Mouse (Mus musculus) induced T-regulatory cell, adult 2 months (primary cell): ENCODE measurements around the gene Slc25a12.

Experiments used
- DNase-seq: peaks from one replicate; pipeline ENCODE4 v3.0.0-alpha.2; 2012; ENCODE audit warnings: low read depth

The Slc25a12 gene

DNA sequence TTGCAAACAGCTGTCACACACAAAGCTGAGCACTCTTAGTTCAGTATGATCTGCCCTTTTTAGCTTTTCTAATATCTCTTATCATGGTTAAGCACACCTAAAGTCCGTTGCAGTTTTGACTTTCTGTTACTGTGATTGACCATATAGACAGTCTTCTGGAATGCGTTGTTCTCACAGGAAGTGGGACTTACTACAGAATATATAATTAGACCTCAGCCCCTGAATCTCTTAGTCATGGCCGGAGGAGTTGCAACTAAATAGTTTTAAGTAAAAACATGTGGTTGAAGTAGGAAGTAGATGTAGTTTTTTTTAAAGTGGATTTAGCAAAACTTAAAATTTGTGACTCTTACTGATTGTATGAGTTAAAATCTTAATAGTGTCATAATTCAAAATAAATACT, 119.5 kb downstream of the Slc25a12 start:
- no peak for DNase-seq

DNA sequence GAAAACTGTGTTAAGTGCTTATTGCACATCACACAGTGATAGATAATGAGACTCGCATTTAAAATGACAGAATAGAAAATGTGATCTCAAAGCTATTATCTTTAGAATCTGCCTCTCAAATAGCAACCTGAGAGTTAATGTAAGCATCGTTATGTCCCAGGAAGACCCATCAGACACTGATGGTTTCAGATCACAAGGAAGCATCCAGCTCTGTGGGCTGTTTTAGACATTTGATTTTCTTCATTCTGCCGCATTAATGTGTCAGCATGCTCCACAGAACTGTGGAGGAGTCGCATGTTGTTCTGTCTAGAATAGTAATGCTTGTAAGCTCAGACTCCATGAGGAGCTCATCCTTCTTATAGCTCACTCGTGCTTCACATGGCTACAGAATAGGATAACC, 121.5 kb downstream of the Slc25a12 start:
- DNase-seq = no peak

DNA sequence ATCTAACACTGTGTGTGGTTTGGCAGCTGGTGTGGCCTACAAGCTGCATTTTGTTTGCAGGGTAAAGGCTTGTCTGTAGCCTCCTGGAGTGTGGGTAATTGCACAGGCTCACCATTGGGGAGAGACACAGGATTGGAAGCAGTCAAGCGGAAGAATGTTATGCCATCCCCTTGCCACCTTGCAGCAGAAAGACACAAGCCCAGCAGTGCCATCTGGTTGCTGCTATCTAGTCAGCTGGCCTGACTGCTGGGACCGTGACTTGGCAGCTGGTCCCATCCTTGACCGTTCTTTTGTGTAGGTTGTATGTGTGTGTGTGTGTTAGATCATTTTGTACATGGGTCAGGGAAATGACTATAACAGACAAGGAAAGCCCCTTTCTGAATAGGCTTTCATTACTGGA, 122.1 kb downstream of the Slc25a12 start:
- no peak for DNase-seq

DNA sequence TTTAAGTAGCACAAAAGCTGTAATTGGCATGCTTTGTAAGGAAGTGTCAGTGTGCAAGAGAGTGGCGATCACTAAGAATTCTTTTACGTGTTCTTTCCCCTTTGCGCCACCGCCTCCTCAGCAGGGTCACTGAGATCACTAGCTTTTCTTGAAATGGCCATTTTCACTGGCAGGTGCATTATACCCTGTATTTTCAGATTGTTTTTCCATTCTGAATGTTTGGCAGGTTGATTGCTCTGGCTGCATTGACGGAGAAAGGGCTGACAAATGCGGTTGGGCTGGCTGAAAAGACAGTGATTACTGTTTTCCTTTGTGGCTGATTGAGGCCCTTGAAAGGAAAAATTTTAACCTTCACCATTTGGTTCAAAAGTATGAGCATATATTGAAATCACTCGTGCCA, 122.7 kb downstream of the Slc25a12 start:
- DNase-seq = no peak

DNA sequence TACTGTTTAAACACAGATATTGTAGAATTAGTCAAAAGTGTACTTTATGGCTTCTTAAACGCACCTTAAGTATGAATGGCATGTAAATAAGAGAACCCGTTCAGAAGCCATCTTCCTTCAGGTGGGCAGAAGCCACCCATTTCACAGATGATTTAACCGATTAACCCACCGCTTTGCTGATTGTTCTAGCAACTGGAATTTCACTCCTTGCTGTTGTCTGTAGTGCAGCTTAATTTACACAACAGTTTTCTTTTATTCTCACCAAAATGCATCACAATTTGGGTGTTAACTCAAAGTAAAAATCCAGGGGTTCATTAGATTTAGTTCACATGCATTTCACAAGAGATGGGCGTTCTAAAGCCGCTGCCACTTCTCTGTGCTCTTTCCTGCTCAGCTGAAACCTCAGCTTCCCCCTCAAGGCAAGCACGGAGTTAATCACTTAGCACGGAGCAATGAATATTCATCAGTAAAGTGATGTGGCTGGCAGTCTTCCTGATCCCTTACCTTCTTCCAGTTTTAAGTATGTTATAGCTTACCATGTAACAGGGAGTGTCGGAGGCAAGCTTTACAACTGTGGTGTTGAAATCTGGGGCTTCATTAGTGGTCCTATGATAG, 124.4 kb downstream of the Slc25a12 start:
- no peak for DNase-seq

DNA sequence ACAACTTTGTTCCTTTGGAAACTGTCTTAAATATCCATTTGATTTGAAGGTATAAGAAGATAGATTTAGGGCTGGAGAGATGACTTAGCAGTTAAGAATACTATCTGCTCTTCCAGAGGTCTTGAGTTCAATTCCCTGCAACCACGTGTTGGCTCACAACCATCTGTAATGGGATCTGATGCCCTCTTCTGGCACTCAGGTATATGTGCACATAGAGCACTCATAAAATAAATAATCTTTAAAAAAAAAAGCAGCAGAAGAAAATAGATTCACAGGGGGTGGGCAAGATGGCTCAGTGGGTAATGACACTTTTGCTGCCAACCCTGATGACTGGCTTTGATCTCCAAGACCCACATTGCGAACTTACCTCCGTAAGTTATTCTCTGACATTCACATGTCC, 125.4 kb downstream of the Slc25a12 start:
- no peak for DNase-seq

DNA sequence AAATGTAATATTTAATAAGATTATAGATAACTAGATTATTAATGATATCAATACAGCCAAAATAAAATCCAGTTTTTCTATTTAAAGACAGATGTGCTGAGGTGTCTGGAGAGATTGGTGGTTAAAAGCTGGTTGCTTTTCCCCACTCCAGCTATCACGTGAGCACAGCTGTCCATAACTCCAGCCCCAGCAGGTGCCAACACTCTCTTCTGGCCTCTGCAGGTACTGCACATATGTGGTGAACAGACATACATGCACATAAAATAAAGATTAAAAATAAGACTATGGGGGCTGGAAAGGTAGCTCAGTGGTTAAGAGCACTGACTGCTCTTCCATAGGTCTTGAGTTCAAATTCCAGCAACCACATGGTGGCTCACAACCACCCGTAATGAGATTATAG, 126.0 kb downstream of the Slc25a12 start:
- no peak for DNase-seq

DNA sequence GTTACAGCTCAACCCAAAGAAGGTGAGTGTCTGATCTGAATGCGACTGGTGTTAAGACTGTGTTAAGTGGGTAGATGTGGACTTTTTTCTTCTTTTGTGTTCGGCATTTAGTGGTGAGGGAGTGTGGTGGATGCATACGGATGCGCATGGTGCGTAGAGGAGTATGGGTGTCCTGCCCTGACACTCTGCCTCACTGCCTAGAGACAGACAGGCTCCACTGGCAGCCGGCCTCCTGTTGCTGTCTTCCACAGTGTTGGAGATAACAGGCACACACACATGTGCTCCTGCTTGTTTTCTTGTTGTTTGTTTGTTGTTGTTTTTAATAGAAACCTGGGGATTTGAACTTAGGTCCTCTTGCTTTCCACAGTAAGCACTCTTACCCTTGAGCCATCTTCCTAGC, 131.5 kb downstream of the Slc25a12 start:
- no peak for DNase-seq

DNA sequence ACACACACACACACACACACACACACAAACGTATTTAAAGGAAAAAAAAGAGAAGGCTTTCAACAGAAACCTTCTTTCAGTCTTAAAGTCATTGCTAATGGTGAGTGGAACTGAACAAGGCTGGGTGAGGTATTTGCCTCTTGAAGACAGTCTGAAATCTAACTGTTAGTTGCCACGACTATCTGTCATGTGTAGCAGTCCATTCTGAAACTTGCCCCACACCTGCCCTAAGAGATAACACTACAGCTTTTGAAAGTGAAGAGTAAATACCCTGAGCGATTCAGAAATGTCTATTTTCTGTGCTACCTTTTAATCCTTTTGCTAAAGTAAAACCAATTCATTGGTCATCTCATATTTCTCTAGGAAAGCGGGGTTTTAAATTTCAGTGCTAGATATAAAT, 132.1 kb downstream of the Slc25a12 start:
- no peak for DNase-seq

DNA sequence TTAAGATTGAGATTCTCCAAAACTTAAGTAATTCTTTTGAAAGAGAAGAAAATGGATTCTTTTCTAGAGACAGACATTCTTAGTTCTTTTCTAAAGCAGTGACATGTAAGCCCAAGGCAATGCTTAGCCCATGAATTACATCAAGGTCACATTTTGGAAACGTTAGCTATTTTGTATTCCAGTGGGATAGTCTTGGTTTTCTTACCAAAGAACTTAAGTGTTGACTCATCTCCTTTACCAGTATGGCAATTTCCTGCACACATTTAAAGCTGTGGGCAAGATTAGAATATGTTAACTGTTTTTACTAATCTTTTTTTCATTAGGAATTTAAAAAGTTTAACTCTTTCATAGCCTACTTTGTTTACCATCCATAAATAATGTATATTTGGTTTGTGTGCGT, 134.6 kb downstream of the Slc25a12 start:
- no peak for DNase-seq

DNA sequence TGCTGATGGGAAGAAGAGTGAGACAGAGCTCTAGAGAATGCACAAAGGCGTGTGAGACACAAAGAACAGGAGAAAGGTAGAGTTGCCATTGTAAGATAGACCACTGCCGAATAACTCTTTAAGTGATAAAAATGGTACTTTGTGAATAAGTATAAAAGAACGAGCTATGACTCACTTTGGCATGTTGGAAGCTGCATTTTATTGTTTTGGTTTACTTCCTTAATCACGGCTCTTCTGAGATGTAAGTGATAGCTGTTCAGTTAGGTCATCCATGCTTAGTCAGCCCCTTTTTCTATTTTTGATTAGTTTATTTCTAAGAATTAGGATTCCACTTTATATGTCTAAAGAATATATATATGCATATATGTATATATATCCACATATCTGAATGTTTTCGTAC, 135.6 kb downstream of the Slc25a12 start:
- DNase-seq = no peak

DNA sequence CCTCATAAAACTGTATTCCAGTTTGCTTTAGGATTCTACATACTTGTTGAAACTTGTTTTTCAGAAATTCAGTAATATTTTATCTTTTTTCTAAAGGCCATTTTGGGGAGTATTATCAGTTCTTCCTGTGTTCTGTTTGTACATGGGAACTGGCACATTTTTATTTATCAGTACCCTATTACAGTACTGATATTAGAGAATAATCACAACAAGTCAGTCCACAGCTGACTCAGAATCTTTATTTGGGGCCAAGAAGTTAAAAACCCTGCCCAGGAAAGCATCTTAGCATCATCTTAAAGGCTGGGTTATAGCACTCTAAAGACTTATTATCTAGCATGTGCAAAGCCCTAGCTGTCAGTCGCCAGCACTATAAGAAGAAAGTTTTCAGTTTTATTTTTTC, 137.9 kb downstream of the Slc25a12 start:
- no peak for DNase-seq

DNA sequence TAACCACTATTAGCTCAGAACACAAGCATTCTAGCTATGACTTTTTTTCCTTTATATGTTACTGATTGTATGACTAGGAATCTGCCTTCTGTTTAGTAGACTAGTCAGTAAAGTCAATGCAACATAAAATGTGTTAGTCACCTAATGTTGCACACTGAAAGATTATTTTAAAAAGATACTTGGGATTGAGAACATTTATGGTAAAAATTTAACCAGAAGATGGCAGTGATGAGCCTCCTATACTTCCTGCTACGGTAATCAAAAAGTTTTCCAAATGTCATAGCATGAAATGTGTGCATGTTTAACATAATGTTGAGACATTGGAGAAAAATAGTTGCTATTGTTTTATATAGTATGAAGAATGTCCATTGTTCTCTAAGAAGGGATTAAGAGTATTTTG, 140.2 kb downstream of the Slc25a12 start:
- peak; percentile 41 for DNase-seq
